Mouse (Mus musculus) limb, embryonic 11.5 days (tissue): ENCODE data around the gene Gart. TPM values are rescaled to one million over a fixed set of nuclear protein-coding genes. Genes with fewer than 3 reads are reported as not detected.

Experiments used
- ATAC-seq: fragments of 200-750 bp; cut with Nextera tagmentation; 2 replicates; pipeline ENCODE4 v1.8.0; 2017; ENCODE audit warnings: low read depth; ENCODE audit not compliant: insufficient number of reproducible peaks, low FRiP score, low TSS enrichment
- DNase-seq: peaks from one replicate; pipeline ENCODE4 v3.0.0-alpha.2; 2015; ENCODE audit warnings: low spot score
- H3K27ac ChIP-seq: fragments of 300-500 bp; sonication (generic); replicated peaks from 2 replicates; pipeline ENCODE4 v1.5.1; 2014; ENCODE audit warnings: low read depth, mild to moderate bottlenecking, low read length
- H3K27me3 ChIP-seq: fragments of 300-500 bp; sonication (generic); 2 replicates; pipeline ENCODE4 v1.6.1; 2014; ENCODE audit warnings: mild to moderate bottlenecking, low read length, mixed read lengths; ENCODE audit not compliant: control insufficient read depth, insufficient read depth
- H3K36me3 ChIP-seq: fragments of 300-500 bp; sonication (generic); 2 replicates; pipeline ENCODE4 v1.6.1; 2014; ENCODE audit warnings: mild to moderate bottlenecking, low read length, moderate library complexity, mixed read lengths; ENCODE audit not compliant: control insufficient read depth, insufficient read depth
- H3K4me1 ChIP-seq: fragments of 300-500 bp; sonication (generic); 2 replicates; pipeline ENCODE4 v1.6.1; 2014; ENCODE audit warnings: low read length, mixed read lengths; ENCODE audit not compliant: control insufficient read depth, insufficient read depth
- H3K4me2 ChIP-seq: fragments of 300-500 bp; sonication (generic); 2 replicates; pipeline ENCODE4 v1.6.1; 2014; ENCODE audit warnings: low read depth, mild to moderate bottlenecking, moderate library complexity; ENCODE audit not compliant: severe bottlenecking
- H3K4me3 ChIP-seq: fragments of 300-500 bp; sonication (generic); 2 replicates; pipeline ENCODE4 v1.5.1; 2014; ENCODE audit warnings: low read depth, low read length
- H3K9ac ChIP-seq: fragments of 300-500 bp; sonication (generic); 2 replicates; pipeline ENCODE4 v1.6.1; 2014; ENCODE audit warnings: mild to moderate bottlenecking, low read length
- H3K9me3 ChIP-seq: fragments of 300-500 bp; sonication (generic); 2 replicates; pipeline ENCODE4 v1.6.1; 2016; ENCODE audit warnings: low read length; ENCODE audit not compliant: control insufficient read depth
- WGBS: fragments of 180-500 bp; shearing (Covaris S2); extraction: QIAGEN DNeasy Blood & Tissue Kit; methylation state at CpG from one replicate; pipeline ENCODE4 v1.1.7; 2014; 5-methylcytosine and 5-hydroxymethylcytosine counted together
- polyA plus RNA-seq: library from polyadenylated mRNA; unstranded; fragments of >200 nt; fragmentation: Nextera tagmentation; extraction: Ambion mirVana; gene quantifications from 2 replicates; pipeline ENCODE4 v1.2.1, GENCODE M21; 2014

Gene Gart
- polyA plus RNA-seq, 1 experiment from 2014 or later: 131 TPM

GRCm38 (mm10) chr16:91612525-91612924 is 34.2 kb downstream of the Gart start:
- no peaks in the 10 kb centered on the region for H3K9me3 ChIP-seq
- no peak overlapping the region for H3K4me2 ChIP-seq
- DNase-seq: no peak
- no peaks in the 10 kb centered on the region for H3K4me1 ChIP-seq
- H3K9ac ChIP-seq: no peak overlapping the region
- no peaks in the 10 kb centered on the region for H3K36me3 ChIP-seq
- no peaks in the 10 kb centered on the region for H3K27me3 ChIP-seq
- WGBS: 81% methylated on average over 5 of the region's 5 CpGs
- no peak for ATAC-seq
- H3K4me3 ChIP-seq: no peak overlapping the region
- H3K27ac ChIP-seq: no peak overlapping the region

DNA sequence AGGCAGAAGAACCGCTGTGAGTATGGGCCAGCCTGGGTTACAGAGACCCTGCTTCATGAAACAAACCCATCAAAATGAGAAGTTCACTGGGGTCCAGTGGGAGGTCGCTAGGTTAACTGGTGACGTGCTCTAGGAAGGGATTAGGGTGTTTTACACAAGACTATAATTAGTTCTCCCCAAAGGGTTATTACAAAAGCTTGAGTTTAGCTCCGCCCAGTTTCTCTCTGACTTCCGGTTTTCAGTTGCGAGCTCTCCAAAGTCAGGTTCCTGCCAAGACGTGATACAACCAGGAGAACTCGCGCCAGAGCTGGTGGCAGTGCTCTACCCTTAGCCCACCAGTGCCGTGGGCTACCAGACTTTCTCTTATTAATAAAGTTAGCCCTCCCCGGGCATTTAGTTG is 35.5 kb downstream of the Gart start:
- whole genome bisulfite sequencing: 77% methylated on average over 11 of the region's 11 CpGs
- no peaks in the 10 kb centered on the region for H3K4me1 ChIP-seq
- H3K4me2 ChIP-seq: no peak overlapping the region
- no peak for ATAC-seq
- H3K36me3 ChIP-seq: no peaks in the 10 kb centered on the region
- DNase-seq: no peak
- H3K9ac ChIP-seq: no peak overlapping the region
- no peak overlapping the region for H3K27ac ChIP-seq
- no peak overlapping the region for H3K4me3 ChIP-seq
- no peaks in the 10 kb centered on the region for H3K27me3 ChIP-seq
- H3K9me3 ChIP-seq: no peaks in the 10 kb centered on the region

DNA sequence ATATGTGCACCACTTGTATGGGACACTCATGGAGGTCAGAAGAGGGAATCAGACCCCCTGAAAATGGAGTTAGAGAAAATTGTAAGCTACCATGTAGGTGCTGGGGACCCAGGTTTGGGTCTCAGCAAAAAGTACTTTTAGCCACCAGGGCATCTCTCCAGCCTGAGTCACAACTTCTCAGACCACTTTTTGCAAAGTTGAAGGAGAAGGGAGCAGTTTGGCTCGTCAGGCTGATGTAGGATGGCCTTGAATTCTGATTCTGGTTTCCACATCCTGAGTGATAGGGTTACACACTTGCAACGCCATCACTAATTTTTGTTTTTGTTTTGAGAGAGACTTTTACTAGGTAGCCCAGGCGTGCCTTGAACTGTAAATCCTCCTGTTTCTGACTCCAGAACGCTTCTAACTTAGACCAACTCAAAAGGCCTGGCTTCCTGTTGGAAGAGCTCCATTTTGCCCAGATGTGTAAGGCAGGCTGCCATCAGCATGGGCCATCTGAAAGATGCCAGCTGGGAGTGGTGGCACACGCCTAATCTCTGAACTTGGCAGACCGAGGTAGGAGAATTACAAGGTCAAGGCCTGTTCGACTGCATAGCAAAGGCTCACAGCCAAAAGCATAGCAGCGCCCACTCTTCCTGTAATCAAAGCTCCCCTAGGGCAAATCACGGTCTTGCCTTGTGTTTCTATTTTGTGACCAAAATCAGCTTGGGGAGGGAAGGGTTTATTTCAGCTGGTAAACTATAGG is 37.1 kb downstream of the Gart start:
- Histone ChIP-seq H3K36me3 (no peaks in the 10 kb centered on the region), H3K27ac (no peak overlapping the region), H3K9ac (no peak overlapping the region), H3K27me3 (no peaks in the 10 kb centered on the region), H3K4me2 (no peak overlapping the region), H3K4me1 (no peaks in the 10 kb centered on the region), H3K9me3 (no peaks in the 10 kb centered on the region), H3K4me3 (no peak overlapping the region)
- DNase-seq (no peak), ATAC-seq (no peak)
- 78% methylated on average over 9 of the region's 9 CpGs for WGBS

DNA sequence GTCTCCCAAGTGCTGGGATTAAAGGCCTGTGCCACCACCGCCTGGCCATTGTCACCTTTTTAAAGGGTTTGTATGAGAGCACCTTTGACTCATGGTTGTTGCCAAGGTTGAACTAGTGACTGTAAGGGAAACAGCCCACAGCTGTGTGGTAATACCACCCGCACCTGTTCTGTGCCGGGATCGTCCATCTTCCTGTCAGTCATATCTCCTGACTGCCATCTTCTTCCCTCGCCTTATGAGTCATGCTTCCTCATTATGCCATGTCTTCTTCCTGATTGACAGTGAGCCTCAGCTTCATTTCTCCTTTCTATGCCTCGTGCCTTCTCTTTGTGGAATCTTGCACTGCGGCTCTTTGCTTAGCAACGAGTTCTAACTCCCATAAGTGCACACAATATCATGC is 39.8 kb downstream of the Gart start:
- no peaks in the 10 kb centered on the region for H3K4me1 ChIP-seq
- no peak overlapping the region for H3K27ac ChIP-seq
- 90% methylated on average over 8 of the region's 8 CpGs for WGBS
- ATAC-seq: no peak
- H3K36me3 ChIP-seq: no peaks in the 10 kb centered on the region
- H3K4me3 ChIP-seq: no peak overlapping the region
- no peaks in the 10 kb centered on the region for H3K27me3 ChIP-seq
- no peaks in the 10 kb centered on the region for H3K9me3 ChIP-seq
- H3K9ac ChIP-seq: no peak overlapping the region
- no peak for DNase-seq
- no peak overlapping the region for H3K4me2 ChIP-seq

- Histone ChIP-seq H3K4me1 (no peaks in the 10 kb centered on the region), H3K36me3 (no peaks in the 10 kb centered on the region), H3K4me3 (no peak overlapping the region), H3K27me3 (no peaks in the 10 kb centered on the region), H3K9me3 (no peaks in the 10 kb centered on the region), H3K9ac (no peak overlapping the region), H3K4me2 (no peak overlapping the region), H3K27ac (no peak overlapping the region)
- DNase-seq (no peak), ATAC-seq (no peak)
- 71% methylated on average over 6 of the region's 6 CpGs for WGBS
Observed at GRCm38 (mm10) chr16:91605156-91605555, 41.6 kb downstream of the Gart start.

- 46% methylated on average over 9 of the region's 9 CpGs for WGBS
- no peaks in the 10 kb centered on the region for H3K27me3 ChIP-seq
- H3K4me3 ChIP-seq: no peak overlapping the region
- H3K9me3 ChIP-seq: no peaks in the 10 kb centered on the region
- H3K9ac ChIP-seq: no peak overlapping the region
- 0 out of 2 replicates have a peak, but pooled peaks cover 2% of the 10 kb centered on the region for H3K4me1 ChIP-seq
- no peak for ATAC-seq
- H3K27ac ChIP-seq: no peak overlapping the region
- no peak for DNase-seq
- H3K4me2 ChIP-seq: no peak overlapping the region
- H3K36me3 ChIP-seq: no peaks in the 10 kb centered on the region
Observed at GRCm38 (mm10) chr16:91601693-91602092, 45.1 kb downstream of the Gart start.

GRCm38 (mm10) chr16:91601081-91601480 is 45.7 kb downstream of the Gart start:
- H3K36me3 ChIP-seq: no peaks in the 10 kb centered on the region
- no peak overlapping the region for H3K9ac ChIP-seq
- no peaks in the 10 kb centered on the region for H3K9me3 ChIP-seq
- WGBS: 40% methylated on average over 4 of the region's 4 CpGs
- 0 out of 2 replicates have a peak, but pooled peaks cover 2% of the 10 kb centered on the region for H3K4me1 ChIP-seq
- H3K4me2 ChIP-seq: no peak overlapping the region
- DNase-seq (no peak), ATAC-seq (no peak)
- H3K27ac ChIP-seq: no peak overlapping the region
- H3K27me3 ChIP-seq: no peaks in the 10 kb centered on the region
- H3K4me3 ChIP-seq: no peak overlapping the region

- Histone ChIP-seq H3K4me1 (0 out of 2 replicates have a peak, but pooled peaks cover 2% of the 10 kb centered on the region), H3K4me3 (no peak overlapping the region), H3K36me3 (no peaks in the 10 kb centered on the region), H3K9ac (no peak overlapping the region), H3K4me2 (no peak overlapping the region), H3K27me3 (no peaks in the 10 kb centered on the region), H3K9me3 (no peaks in the 10 kb centered on the region), H3K27ac (no peak overlapping the region)
- DNase-seq (no peak), ATAC-seq (no peak)
Observed at GRCm38 (mm10) chr16:91599242-91599641, 47.5 kb downstream of the Gart start.

DNA sequence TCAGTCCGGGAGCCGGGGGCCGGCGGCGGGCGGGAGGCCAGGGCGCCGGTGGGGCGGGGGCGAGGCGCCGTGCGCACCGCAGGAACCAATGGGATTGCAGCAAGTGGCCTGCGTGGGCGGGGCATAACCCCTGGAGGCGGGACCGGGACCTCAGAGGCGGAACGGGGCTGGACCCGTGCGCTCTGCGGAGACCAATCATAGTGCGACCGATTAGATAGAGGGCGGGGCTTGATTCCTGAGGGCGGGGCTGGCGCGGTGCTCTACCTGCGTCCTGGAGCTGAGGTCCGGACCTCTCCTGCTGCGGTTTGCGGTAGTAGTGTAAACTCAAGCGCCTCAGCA is 49.1 kb downstream of the Gart start, which contains the start of gene Tmem50b:
Tmem50b (minus strand) TSS at position 129 of the 339 bp plus-strand sequence.
- Histone ChIP-seq H3K36me3 (no peaks in the 10 kb centered on the region), H3K27me3 (no peaks in the 10 kb centered on the region), H3K27ac (no peak within 1 kb of the TSS), H3K4me1 (0 out of 2 replicates have a peak, but pooled peaks cover 2% of the 10 kb centered on the region), H3K4me3 (peak within 1 kb of the TSS; percentile 51), H3K9me3 (no peaks in the 10 kb centered on the region), H3K4me2 (peak within 1 kb of the TSS; percentile 90), H3K9ac (peak within 1 kb of the TSS; percentile 59)
- under 1% methylated on average over 34 of the region's 34 CpGs for WGBS
- ATAC-seq (peak; percentile 99), DNase-seq (peak; percentile 98)
